Mouse (Mus musculus) CH12.LX (cell line): Measurements from ENCODE around the gene Serpina6. TPM values are rescaled to one million over a fixed set of nuclear protein-coding genes. Genes with fewer than 3 reads are reported as not detected.

Source experiments
- DNase-seq: peaks from one replicate; pipeline ENCODE4 v3.0.0-alpha.2; 2013; ENCODE audit errors: extremely low read depth
- H3K27ac ChIP-seq: 2 replicates; pipeline ENCODE4 v1.5.1; 2012; ENCODE audit warnings: low read depth, mild to moderate bottlenecking, control low read depth, moderate library complexity; ENCODE audit not compliant: insufficient read depth
- H3K27me3 ChIP-seq: replicated peaks from 2 replicates; pipeline ENCODE3; 2012; ENCODE audit warnings: inconsistent platforms
- H3K36me3 ChIP-seq, 2 experiments: replicated peaks in 1 of 2; 2 replicates each; pipeline versions ENCODE3 to v1.6.1; 2012; ENCODE audit warnings: inconsistent platforms in 1 of 2, low read length in 1 of 2, mild to moderate bottlenecking in 1 of 2, mixed read lengths in 1 of 2, moderate library complexity in 1 of 2; ENCODE audit not compliant: control insufficient read depth in 1 of 2, insufficient read depth in 1 of 2
- H3K4me1 ChIP-seq, 2 experiments: 2 replicates each; pipeline ENCODE4 v1.6.1; 2012; ENCODE audit warnings: inconsistent platforms in 1 of 2, moderate library complexity in 1 of 2; ENCODE audit not compliant: insufficient read depth in 2 of 2, control insufficient read depth in 1 of 2
- H3K4me2 ChIP-seq: 2 replicates; pipeline ENCODE4 v1.6.1; 2012; ENCODE audit warnings: low read depth, mild to moderate bottlenecking, control low read depth; ENCODE audit not compliant: poor library complexity, insufficient read depth, severe bottlenecking
- H3K4me3 ChIP-seq, 3 experiments: fragments of 150-350 bp in 1 of 3; sonication (generic) in 1 of 3; replicated peaks in 1 of 3; 2 replicates each; pipeline versions ENCODE3 to v1.5.1; 2011 to 2012; ENCODE audit warnings: low read depth in 2 of 3, low read length in 2 of 3, mild to moderate bottlenecking in 2 of 3, moderate library complexity in 2 of 3, control low read depth in 1 of 3, improper control_type of control experiment in 1 of 3, inconsistent platforms in 1 of 3, mixed read lengths in 1 of 3; ENCODE audit not compliant: poor library complexity in 1 of 3
- H3K79me2 ChIP-seq: replicated peaks from 2 replicates; pipeline ENCODE4 v1.6.1; 2012; ENCODE audit warnings: mild to moderate bottlenecking, moderate library complexity; ENCODE audit not compliant: control insufficient read depth, poor library complexity, insufficient read depth, severe bottlenecking; ENCODE audit errors: extremely low read depth
- H3K9ac ChIP-seq: 2 replicates; pipeline ENCODE4 v1.6.1; 2012; ENCODE audit warnings: low read depth, mild to moderate bottlenecking, control low read depth, moderate library complexity; ENCODE audit not compliant: insufficient read depth
- H3K9me3 ChIP-seq: replicated peaks from 2 replicates; pipeline ENCODE3; 2012; ENCODE audit warnings: low read length, inconsistent platforms, mixed read lengths
- CHD2 ChIP-seq: IDR thresholded peaks from 2 replicates; pipeline ENCODE4 v1.6.1; 2011; ENCODE audit warnings: low read length, improper control_type of control experiment
- E2F4 ChIP-seq: IDR thresholded peaks from 2 replicates; pipeline ENCODE4 v1.6.1; 2011; ENCODE audit warnings: low read depth, low read length, improper control_type of control experiment; ENCODE audit not compliant: insufficient replicate concordance
- ETS1 ChIP-seq: conservative IDR thresholded peaks from 2 replicates; pipeline ENCODE4 v1.6.1; 2012; ENCODE audit warnings: low read depth, mild to moderate bottlenecking, inconsistent platforms, low read length, improper control_type of control experiment, moderate library complexity
- HCFC1 ChIP-seq: IDR thresholded peaks from 2 replicates; pipeline ENCODE4 v1.6.1; 2012; ENCODE audit warnings: low read depth, mild to moderate bottlenecking, inconsistent platforms, low read length, improper control_type of control experiment
- JUN ChIP-seq: IDR thresholded peaks from 2 replicates; pipeline ENCODE4 v1.6.1; 2011; ENCODE audit warnings: low read depth, mild to moderate bottlenecking, low read length, improper control_type of control experiment, moderate library complexity; ENCODE audit not compliant: insufficient read depth
- JUND ChIP-seq: conservative IDR thresholded peaks from 2 replicates; pipeline ENCODE4 v1.6.1; 2011; ENCODE audit warnings: low read depth, low read length, improper control_type of control experiment
- KAT2A ChIP-seq: IDR thresholded peaks from 2 replicates; pipeline ENCODE4 v1.6.1; 2012; ENCODE audit warnings: low read length, improper control_type of control experiment, inconsistent platforms; ENCODE audit not compliant: insufficient replicate concordance
- MAFK ChIP-seq: IDR thresholded peaks from 2 replicates; pipeline ENCODE4 v1.6.1; 2011; ENCODE audit warnings: low read length, improper control_type of control experiment; ENCODE audit not compliant: insufficient replicate concordance
- MAX ChIP-seq: IDR thresholded peaks from 2 replicates; pipeline ENCODE4 v1.6.1; 2011; ENCODE audit warnings: low read length, improper control_type of control experiment
- MAZ ChIP-seq: IDR thresholded peaks from 2 replicates; pipeline ENCODE4 v1.6.1; 2012; ENCODE audit warnings: low read depth, mild to moderate bottlenecking, inconsistent platforms, low read length, improper control_type of control experiment, moderate library complexity
- MEF2A ChIP-seq: IDR thresholded peaks from 2 replicates; pipeline ENCODE4 v1.6.1; 2014; ENCODE audit warnings: low read depth, mild to moderate bottlenecking, inconsistent platforms, low read length, improper control_type of control experiment, borderline replicate concordance
- NELFE ChIP-seq: IDR thresholded peaks from 2 replicates; pipeline ENCODE4 v1.6.1; 2011; ENCODE audit warnings: low read depth, low read length, improper control_type of control experiment
- NRF1 ChIP-seq: IDR thresholded peaks from 2 replicates; pipeline ENCODE4 v1.6.1; 2014; ENCODE audit warnings: low read depth, mild to moderate bottlenecking, inconsistent platforms, low read length, improper control_type of control experiment, moderate library complexity
- PAX5 ChIP-seq: IDR thresholded peaks from 2 replicates; pipeline ENCODE4 v1.6.1; 2012; ENCODE audit warnings: low read length, inconsistent platforms, mixed read lengths
- SIN3A ChIP-seq: IDR thresholded peaks from 2 replicates; pipeline ENCODE4 v1.6.1; 2012; ENCODE audit warnings: low read length, improper control_type of control experiment, inconsistent platforms
- SMC3 ChIP-seq: IDR thresholded peaks from 2 replicates; pipeline ENCODE4 v1.6.1; 2011; ENCODE audit warnings: low read depth, low read length, improper control_type of control experiment
- TBP ChIP-seq: conservative IDR thresholded peaks from 2 replicates; pipeline ENCODE4 v1.6.1; 2011; ENCODE audit warnings: low read depth, low read length, improper control_type of control experiment
- TCF12 ChIP-seq: IDR thresholded peaks from 2 replicates; pipeline ENCODE4 v1.6.1; 2014; ENCODE audit warnings: low read depth, mild to moderate bottlenecking, inconsistent platforms, low read length, improper control_type of control experiment
- USF1 ChIP-seq: IDR thresholded peaks from 2 replicates; pipeline ENCODE4 v1.6.1; 2014; ENCODE audit warnings: low read depth, mild to moderate bottlenecking, inconsistent platforms, low read length, improper control_type of control experiment
- ZC3H11A ChIP-seq: IDR thresholded peaks from 2 replicates; pipeline ENCODE4 v1.6.1; 2012; ENCODE audit warnings: low read depth, mild to moderate bottlenecking, inconsistent platforms, low read length, improper control_type of control experiment
- dilution Hi-C: fragments of 300-500 bp; cut with MboI; formaldehyde crosslinking; loops from 2 replicates; pipeline ENCODE4 v1.14.3; 2020; ENCODE audit warnings: low sequenced_read_pairs; ENCODE audit not compliant: extremely low pct_unique_long_range_greater_than_20kb, extremely low pct_ligation_motif_present
- in situ Hi-C: fragments of 300-500 bp; cut with MboI; formaldehyde crosslinking; loops from 3 replicates; pipeline ENCODE4 v1.14.3; 2019; ENCODE audit warnings: low sequenced_read_pairs, low pct_ligation_motif_present, low pct_unique_long_range_greater_than_20kb, mixed read lengths
- polyA plus RNA-seq: library from polyadenylated mRNA; unstranded; fragments of >175 nt; gene quantifications from 2 replicates; pipeline ENCODE4 v1.2.1, GENCODE M21; 2012; ENCODE audit warnings: low read depth; ENCODE audit not compliant: insufficient read length
- total RNA-seq, 2 experiments: library from RNA; depleted of rRNA; stranded (reverse); fragments of 300-350 nt in 1 of 2; fragments of >200 nt in 1 of 2; gene quantifications; 2 replicates each; pipeline ENCODE4 v1.2.3; 2012 to 2014

Serpina6 gene
- total and polyA plus RNA-seq, 3 experiments: not detected

DNA sequence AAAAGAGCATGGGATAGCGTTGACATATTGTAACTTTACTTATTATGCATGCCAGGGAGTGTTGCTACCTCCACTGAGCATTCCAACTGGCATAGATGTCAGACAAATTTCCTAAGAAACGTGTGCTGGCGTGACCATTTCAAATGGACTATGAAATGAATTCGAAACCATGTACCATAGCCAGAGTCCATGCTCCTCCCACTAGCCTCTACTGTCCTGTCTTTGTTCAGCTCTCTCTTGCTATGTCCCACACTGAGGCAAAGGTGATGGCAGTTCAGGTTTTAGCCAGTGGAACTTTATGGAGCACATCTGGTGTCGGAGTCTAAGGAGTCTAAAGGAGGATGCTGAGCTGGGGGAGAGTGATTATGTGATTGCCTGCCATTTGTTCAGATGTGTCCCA is 3.1 kb upstream of the Serpina6 start:
- H3K4me3 ChIP-seq: no peak overlapping the region
- H3K36me3 ChIP-seq: no peaks in the 10 kb centered on the region
- no peaks in the 10 kb centered on the region for H3K9me3 ChIP-seq
- H3K27ac ChIP-seq: no peak overlapping the region
- DNase-seq: no peak
- in situ Hi-C loops (no loop called here), dilution Hi-C loops (no loop called here)
- no peak for TF ChIP-seq JUND
- no peak for TF ChIP-seq MAFK
- TF ChIP-seq SIN3A: no peak
- no peak for TF ChIP-seq E2F4
- TF ChIP-seq KAT2A: no peak
- TF ChIP-seq TBP: no peak
- H3K27me3 ChIP-seq: peaks cover 73% of the 10 kb centered on the region
- H3K4me2 ChIP-seq: no peak overlapping the region
- H3K9ac ChIP-seq: no peak overlapping the region
- no peaks in the 10 kb centered on the region; a peak in 1 of 4 replicates for H3K4me1 ChIP-seq
- no peaks in the 10 kb centered on the region for H3K79me2 ChIP-seq

DNA sequence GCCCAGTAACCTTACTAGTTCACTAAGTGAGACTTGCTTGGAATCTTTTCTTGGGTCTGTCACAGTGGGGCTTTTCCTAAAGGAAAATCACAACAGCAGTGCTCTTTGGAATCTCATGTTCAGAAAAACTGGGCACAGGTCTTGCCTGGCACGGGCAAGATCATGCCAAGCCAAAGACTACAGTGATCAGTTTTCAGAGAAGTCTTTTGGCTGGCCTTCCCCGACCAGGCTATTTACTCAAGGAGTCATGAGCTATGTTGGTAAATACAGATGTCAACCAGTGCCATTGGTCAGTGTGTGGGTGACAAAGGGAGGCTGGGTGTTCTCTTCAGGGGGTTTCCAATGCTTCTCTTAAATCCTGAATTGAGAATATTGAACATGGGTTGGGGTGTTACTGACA is 2.2 kb upstream of the Serpina6 start:
- dilution Hi-C loops (no loop called here), in situ Hi-C loops (no loop called here)
- no peak for TF ChIP-seq SIN3A
- TF ChIP-seq NRF1: no peak
- Histone ChIP-seq H3K27ac (no peak overlapping the region), H3K9ac (no peak overlapping the region), H3K36me3 (no peaks in the 10 kb centered on the region), H3K4me2 (no peak overlapping the region), H3K27me3 (peaks cover 78% of the 10 kb centered on the region), H3K79me2 (no peaks in the 10 kb centered on the region), H3K4me1 (no peaks in the 10 kb centered on the region; a peak in 1 of 4 replicates), H3K4me3 (no peak overlapping the region), H3K9me3 (no peaks in the 10 kb centered on the region)
- DNase-seq: no peak

DNA sequence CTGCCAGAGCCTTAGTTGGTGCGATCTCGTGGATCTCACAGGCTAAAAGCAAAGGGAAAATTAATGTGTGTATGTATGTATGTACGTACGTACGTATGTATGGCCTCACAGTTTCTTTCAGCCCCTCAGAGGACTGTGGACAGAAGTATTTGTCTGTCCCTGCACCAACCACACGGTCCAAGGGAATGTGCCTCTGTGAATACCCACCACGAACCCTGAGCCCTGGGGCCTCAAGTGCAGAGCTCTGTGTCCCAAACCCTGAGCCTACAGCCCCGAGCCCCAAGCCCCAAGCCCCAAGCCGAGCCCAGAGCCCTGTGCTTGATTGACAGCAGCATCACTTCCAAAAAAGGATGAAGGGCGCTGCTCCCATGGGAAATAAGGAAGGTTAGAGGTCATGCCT is 979 bp upstream of the Serpina6 start:
- dilution Hi-C loops (no loop called here), in situ Hi-C loops (no loop called here)
- Histone ChIP-seq H3K4me1 (no peaks in the 10 kb centered on the region; a peak in 1 of 4 replicates), H3K4me3 (no peak overlapping the region), H3K27ac (no peak overlapping the region), H3K4me2 (no peak overlapping the region), H3K9me3 (no peaks in the 10 kb centered on the region), H3K9ac (no peak overlapping the region), H3K79me2 (no peaks in the 10 kb centered on the region), H3K36me3 (no peaks in the 10 kb centered on the region), H3K27me3 (peaks cover 82% of the 10 kb centered on the region)
- DNase-seq: no peak
- TF ChIP-seq ETS1 (no peak), TCF12 (no peak), ZC3H11A (no peak), PAX5 (no peak), MAZ (no peak), HCFC1 (no peak), SMC3 (no peak), JUN (no peak), MEF2A (no peak), NELFE (no peak), CHD2 (no peak), NRF1 (no peak), USF1 (no peak), SIN3A (no peak), MAX (no peak)
